Mouse (Mus musculus) lung, postnatal 10 days (tissue): ENCODE data around the gene Gm11555.
"Not testable (repeated sequence)": the region's sequence is repeated elsewhere in the genome, so short reads cannot be mapped to it uniquely, and the experiment has no call there.

Source experiments
- DNase-seq: peaks from one replicate; pipeline ENCODE4 v3.0.0; 2021

Gm11555 gene

DNA sequence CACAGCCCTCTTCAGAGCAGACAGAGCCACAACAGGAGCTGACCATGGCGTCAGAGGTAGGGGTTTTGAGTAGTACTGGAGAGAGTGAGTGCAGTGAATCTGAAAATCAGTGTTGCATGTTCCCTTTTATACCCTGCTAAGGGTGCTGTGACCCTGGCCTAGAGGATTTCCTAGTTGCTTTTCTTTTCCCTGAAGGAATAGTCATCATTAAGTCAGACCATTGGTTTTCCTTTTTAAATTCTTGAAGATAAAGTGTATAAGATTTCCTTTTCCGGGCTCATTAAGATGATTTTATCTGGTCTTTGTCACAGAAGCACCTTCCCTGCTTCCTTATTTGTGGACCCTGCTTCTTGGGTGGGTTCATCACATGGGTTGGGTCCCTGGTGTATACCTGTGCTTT, at the start of gene Gm11555:
TSS of gene Gm11555 (minus strand) at position 101 of the 400 bp plus-strand sequence.
- no peak for DNase-seq

DNA sequence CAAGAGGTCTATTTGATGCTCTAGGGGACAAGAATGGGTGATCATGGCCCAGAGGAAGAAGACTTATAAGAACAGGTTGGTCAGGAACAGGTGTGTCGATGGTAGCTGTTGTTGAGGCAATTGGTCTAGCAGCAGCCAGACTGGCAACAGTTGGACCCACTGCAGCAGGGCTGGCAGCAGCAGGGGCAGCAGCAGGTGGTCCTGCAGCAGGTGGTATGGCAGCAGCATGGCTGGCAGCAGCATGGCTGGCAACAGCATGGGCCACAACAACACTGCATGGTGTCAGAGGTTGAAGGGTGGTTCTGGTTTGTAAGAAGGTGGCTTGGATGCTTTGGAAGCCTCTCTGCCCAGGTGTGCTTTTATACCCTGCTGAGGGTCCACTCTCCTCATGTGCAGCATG, 40.4 kb upstream of the Gm11555 start, which contains the start of gene Gm14190:
TSS of gene Gm14190 (minus strand) at position 278 of the 400 bp plus-strand sequence.
- DNase-seq: no peak

DNA sequence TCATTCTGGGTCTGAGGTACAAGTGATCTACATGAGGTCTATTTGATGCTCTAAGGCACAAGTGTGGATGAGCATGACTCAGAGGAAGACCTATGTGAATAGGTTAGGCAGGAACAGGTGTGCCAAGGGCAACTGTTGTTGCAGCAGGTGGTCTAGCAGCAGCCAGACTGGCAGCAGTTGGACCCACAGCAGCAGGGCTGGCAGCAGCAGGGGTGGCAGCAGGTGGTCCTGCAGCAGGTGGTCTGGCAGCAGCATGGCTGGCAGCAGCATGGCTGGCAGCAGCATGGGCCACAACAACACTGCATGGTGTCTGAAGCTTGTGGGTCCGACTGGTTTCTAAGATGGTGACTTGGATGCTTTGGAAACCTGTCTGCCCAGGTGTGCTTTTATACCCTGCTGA, 35.2 kb upstream of the Gm11555 start:
- DNase-seq: not testable (repeated sequence)

DNA sequence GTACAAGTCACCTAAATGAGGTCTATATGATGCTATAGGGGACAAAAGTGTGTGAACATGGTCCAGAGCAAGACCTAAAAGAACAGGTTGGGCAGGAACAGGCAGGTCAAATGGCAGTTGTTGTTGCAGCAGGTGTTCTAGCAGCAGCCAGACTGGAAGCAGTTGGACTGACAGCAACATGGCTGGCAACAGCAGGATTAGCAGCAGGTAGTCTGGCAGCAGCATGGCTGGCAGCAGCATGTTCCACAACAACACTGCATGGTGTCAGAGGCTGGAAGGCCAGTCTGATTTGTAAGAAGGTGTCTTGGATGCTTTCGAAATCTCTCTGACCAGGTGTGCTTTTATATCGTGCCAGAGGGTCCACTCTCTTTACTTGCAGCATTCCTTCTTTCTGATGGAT, 33.4 kb upstream of the Gm11555 start:
- no peak for DNase-seq

DNA sequence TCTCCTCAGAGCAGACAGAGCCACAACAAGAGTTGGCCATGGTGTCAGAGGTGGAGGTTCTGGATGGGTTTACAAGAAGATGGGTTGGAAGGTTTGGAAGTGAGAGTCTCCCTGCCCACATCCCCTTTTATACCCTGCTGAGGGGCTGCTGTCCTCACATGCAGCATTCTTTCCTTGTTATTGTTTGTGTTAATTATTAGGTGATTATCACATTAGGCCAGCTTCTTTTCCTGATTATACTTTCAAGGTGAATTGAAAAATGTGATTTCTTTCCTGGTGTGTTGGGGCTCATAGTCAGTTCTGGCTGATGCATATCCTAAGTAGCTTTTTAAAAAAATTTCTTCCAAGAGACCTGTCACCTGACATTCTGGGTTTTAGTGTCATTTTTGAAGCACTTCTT, 15.8 kb upstream of the Gm11555 start, which contains the start of gene Krtap4-6:
TSS of gene Krtap4-6 (minus strand) at position 101 of the 400 bp plus-strand sequence.
- DNase-seq: no peak

DNA sequence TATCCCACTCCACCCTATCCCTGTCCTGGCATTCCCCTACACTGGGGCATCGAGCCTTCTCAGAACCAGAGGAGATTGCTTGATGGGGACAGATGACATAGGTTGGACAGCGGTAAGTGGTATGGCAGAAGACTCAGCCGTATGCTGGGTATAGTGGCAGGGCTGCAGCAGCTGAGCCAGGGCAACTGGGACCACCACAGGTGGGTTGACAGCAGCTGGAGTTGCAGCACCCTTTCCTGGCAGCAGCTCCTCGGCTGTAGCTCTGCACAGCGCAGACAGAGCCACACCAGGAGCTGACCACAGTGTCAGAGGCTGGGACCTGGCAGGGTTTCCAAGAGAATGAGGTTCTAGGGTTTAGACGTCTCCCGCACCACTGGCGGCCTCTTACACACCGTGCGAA, 12.8 kb upstream of the Gm11555 start:
- DNase-seq: no peak

DNA sequence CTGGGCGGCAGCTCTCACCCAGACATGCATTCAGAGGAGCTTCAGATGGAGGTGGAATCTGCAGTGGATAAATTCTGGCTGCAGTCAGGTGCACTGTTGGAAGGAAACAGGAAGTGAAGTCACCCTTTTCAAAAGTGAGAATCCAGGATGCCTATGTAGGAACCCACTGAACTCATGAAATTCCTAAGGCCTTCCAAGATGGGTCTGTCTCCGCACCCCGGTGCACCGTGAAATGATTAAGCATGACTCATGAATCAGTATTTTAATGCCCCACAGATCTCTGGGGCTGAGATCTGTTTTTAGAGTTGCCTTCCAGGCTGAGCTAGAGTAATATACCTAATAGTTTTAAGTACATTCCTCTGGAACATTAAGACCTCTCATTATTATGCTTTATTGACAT, 9.2 kb upstream of the Gm11555 start:
- no peak for DNase-seq

DNA sequence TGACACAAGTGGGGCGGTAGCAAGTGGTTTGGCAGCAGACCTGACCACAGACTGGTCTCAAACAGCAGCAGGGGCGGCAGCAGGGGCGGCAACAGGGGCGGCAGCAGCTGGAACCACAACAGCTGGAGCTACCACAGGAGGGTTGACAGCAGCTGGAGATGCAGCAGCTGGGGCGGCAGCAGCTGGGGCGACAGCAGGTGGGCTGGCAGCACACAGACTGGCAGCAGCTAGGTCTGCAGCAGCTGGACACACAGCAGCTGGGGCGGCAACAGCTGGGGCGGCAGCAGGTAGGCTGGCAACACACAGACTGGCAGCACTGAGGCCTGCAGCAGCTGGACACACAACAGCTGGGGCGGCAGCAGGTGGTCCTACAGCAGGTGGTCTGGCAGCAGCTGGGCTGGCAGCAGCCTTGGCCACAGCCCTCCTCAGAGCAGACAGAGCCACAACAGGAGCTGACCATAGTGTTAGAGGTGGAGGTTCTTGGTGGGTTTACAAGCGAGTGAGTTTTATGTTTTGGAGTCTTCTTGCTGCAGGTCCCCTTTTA, 8.5 kb upstream of the Gm11555 start, which contains the start of gene Gm11563:
TSS of gene Gm11563 (minus strand) at position 494 of the 544 bp plus-strand sequence.
- DNase-seq: not testable (repeated sequence)

DNA sequence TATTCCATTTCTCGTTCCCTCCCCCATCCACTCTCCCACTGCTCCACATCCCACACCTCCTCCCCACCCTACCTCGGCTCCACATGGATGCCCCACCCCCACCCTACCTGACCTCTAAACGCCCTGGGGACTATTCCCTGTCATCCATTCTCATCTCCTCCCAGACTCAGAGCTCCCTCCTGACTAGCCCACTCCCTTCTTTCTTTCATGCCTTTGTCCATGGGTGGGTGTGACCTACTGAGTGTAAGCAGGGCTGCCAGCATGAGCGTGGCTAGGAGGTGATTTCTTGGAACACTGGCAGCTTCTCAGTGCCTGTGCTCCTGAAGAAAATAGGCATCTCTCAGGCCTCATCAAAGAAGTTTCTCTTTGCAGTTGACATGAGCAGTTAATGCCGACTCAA, 7.0 kb upstream of the Gm11555 start:
- no peak for DNase-seq

DNA sequence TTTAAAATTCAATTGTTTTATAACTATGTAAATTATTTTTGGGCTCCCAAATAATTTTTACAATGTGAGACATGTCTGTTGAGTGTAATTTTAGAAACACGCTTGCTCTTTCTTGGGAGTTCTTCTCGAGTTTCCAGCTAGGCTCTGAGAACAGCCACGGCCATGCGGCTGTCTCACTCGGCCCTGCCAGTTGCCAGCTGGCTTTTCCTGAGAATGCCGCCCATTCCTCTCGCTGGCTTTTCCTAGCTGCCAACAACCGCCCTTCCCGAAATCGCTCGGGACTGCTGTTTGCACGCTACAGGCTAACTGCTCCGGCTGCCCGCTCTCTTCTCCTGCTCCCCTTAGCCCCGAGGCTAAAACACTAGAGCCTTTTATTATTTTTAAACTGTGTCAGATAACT, 3.6 kb downstream of the Gm11555 start:
- DNase-seq: no peak

DNA sequence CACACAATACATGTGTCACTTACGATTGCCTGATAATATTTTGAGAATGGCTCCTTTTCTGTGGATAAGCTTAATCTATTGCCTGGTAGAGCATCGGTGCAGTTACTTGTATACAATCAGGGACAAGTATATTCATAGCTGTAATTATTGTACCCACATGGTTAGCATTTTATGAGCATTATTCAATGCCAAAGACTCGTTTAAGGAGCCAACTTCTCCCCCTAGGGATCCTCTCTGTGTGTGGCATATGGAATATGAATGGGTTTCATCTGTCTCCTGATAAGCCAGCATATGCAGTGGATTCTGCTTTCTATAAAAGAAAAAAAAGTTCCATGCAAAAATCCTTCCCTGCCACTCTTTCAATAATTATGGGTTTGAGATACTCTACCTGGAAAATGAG, 5.7 kb downstream of the Gm11555 start:
- no peak for DNase-seq

DNA sequence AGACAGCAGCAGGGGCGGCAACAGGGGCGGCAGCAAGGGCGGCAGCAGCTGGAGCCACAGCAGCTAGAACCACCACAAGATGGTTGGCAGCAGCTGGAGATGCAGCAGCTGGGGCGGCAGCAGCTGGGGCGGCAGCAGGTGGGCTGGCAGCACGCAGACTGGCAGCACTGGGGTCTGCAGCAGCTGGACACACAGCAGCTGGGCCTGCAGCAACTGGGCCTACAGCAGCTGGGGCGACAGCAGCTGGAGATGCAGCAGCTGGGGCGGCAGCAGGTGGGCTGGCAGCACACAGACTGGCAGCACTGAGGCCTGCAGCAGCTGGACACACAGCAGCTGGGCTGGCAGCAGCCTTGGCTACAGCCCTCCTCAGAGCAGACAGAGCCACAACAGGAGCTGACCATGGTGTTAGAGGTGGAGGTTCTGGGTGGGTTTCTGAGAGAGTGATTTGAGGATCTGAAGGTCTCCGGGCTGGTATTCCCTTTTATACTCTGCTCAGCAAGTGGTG, 6.3 kb downstream of the Gm11555 start, which contains the start of gene Krtap4-7:
TSS of gene Krtap4-7 (minus strand) at position 455 of the 505 bp plus-strand sequence.
- DNase-seq: not testable (repeated sequence)

DNA sequence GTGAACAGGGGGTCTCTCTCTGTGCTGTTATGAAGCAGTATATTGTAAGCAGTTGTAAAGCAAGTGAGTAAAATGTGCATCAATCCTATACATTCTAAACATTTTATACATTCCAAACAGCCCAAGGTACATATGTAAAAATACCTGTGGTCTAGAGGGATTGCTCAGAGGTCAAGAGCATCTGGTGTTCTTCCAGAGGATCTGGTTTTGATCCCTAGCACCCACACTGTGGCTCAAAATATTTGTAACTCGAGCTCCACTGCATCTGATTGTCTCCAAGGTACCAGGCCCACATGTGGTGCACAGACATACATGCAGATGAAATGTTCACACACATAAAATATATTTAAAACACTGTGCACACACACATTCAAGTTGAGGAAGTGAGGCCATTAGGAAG, 9.1 kb downstream of the Gm11555 start:
- DNase-seq: no peak

DNA sequence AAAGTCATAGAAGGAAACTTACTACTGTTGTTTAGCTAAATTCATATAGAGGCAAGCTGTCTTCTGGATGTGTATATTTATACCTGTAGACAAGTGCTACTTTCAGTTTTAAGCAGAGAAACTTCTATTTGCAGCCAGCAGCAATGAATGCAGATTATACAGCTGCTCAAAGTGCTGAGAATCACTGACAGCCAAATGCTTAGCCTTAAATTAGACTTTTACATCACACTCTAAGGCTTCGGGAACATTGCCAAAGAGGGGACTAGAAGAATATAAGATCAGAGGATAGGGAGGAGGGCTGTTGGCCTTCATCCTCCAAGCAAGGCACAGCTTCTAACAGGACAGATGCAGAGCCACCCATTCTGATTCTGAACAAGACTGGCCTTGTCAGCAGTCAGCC, 12.9 kb downstream of the Gm11555 start:
- DNase-seq: no peak

DNA sequence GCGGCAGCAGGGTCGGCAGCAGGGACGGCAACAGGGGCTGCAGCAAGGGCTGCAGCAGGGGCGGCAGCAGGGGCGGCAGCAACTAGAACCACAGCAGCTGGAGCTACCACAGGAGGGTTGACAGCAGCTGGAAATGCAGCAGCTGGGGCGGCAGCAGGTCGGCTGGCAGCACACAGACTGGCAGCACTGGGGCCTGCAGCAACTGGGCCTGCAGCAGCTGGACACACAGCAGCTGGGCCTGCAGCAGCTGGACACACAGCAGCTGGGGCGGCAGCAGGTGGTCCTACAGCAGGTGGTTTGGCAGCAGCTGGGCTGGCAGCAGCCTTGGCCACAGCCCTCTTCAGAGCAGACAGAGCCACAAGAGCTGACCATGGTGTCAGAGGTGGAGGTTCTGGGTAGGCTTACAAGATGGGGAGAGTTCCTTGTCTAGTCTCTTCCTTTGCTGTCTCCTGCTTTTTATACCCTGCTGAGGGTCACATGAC, 15.3 kb downstream of the Gm11555 start, which contains the start of gene Krtap4-2:
TSS of gene Krtap4-2 (minus strand) at position 432 of the 482 bp plus-strand sequence.
- no peak for DNase-seq

DNA sequence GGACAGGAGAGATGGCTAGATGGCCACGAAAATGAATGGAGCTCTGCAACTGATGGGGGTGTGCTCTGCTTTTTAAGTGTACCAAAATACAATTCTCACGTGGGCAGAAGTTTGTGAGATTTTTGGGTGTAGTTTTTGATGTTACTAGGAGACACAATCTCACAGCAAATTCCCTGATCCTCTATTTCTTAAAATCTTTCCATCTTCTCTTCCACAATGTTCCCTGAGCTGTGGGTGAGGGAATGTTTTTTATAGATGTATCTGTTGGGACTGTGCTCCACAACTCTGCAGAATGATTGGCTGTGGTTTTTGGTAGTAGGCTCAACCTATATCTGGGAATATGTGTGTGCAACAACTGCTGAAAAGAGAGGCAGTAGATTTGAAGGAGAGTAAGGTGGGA, 16.7 kb downstream of the Gm11555 start:
- DNase-seq: no peak

DNA sequence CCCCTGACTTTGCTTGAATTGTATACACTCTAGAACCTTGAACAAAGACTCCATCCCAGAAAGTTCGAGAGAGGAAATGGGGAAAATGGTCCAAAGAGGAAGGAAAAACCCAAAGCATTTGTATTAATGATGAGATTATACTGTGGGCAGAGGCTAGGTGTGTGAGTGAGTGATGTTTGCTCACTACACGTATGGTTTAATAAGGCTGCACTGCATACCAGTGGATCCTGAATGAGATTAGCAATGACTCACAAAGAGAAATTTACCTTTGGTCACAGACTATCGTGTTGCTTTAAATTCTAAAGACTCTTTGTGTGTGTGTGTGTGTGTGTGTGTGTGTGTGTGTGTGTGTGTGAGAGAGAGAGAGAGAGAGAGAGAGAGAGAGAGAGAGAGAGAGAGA, 19.1 kb downstream of the Gm11555 start:
- no peak for DNase-seq

DNA sequence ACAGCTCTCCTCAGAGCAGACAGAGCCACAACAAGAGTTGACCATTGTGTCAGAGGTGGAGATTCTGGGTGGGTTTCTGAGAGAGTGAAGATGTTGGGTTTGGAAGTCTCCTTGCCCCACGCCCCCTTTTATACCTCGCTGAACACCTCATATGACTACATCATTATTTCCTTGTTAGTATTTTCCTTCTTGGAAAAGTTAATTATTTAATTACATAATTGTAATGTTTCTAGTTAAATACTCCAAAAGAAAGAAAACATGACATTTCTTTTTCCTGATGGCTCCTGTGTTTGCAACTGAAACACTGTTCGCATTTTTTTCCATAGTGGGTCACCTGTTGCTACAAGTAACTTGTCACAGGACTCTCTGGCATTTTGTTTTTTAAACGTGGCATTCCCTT, 21.9 kb downstream of the Gm11555 start, which contains the start of gene Krtap4-1:
TSS of gene Krtap4-1 (minus strand) at position 101 of the 400 bp plus-strand sequence.
- no peak for DNase-seq

DNA sequence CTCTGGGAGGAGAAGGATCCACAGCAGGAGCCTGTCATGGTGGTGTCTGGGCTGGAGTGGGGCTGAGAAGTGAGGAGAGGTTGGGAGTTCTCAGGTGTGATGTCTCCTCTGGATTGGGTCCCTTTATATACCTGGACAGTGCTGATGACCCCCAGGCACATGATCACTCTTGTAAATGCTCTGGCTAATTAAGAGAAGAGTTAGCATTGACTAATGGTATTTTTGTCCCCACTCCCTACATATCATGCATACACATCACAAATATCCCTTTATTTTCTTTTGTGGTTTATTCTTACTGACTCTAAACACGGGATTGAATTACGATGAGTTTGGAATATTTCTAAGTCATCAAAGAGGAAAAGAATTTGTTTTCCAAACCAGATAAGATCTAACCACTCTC, 29.7 kb downstream of the Gm11555 start, which contains the start of gene Gm11562:
TSS of gene Gm11562 (minus strand) at position 101 of the 400 bp plus-strand sequence.
- DNase-seq: no peak

DNA sequence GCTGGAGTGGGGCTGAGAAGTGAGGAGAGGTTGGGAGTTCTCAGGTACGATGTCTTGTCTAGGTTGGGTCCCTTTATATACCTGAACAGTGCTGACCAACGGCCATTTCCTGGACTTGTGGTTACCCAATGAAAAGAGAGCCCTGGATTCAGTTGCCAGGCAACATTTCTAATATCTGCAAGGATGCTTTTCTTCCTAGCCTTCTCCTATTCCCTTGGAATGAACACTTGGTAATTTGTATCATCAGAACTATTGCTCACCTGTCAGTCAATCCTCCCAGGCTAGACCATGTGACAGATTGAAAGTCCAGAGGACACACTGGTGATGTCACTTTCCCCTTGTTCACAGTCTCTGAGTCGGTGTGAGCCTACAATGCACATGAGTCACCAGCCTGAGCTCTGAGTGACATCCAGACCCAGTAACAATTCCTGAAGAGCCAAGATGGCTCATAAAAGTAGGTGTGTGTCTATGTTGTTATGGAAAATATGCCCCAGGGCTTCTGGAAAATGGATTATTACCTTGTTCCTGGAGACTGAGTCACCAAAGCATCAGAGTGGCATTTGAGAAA, 35.2 kb downstream of the Gm11555 start, which contains the start of gene Krtap2-4:
TSS of gene Krtap2-4 (minus strand) at position 51 of the 568 bp plus-strand sequence.
- no peak for DNase-seq

DNA sequence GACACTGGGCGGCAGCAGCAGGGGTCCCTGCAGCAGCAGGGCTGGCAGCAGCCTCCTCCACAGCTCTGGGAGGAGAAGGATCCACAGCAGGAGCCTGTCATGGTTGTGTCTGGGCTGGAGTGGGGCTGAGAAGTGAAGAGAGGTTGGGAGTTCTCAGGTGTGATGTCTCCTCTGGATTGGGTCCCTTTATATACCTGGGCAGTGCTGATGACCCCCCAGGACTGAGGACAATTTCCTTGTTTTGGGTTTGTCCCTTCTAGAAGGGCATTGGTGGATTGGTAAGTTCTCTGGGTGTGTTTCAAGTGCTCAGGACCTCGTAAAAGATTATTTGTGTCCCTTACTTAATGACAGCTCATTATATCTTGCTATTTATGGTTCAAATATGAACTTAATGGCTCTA, 39.9 kb downstream of the Gm11555 start, which contains the start of gene Gm11937:
TSS of gene Gm11937 (minus strand) at position 101 of the 400 bp plus-strand sequence.
- DNase-seq: not testable (repeated sequence)

DNA sequence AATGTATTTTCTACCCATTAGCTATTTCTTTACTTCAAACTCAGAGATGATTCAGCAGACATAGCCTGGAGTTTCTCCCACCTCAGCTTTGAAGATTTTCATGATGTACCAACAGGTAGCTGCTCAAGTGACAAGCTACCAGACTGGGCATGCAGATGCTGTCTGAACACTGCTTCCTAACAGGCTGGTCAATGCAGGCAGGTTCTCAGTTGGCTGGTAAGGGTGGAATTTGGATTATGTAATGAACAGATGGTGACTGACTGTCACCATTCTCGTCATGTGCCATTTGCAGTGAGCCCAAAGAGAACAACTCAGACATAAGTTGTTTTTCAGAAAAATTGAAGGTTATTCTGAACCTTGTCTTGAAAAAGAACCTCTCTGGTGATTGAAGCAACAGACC, 40.9 kb downstream of the Gm11555 start:
- DNase-seq: no peak

DNA sequence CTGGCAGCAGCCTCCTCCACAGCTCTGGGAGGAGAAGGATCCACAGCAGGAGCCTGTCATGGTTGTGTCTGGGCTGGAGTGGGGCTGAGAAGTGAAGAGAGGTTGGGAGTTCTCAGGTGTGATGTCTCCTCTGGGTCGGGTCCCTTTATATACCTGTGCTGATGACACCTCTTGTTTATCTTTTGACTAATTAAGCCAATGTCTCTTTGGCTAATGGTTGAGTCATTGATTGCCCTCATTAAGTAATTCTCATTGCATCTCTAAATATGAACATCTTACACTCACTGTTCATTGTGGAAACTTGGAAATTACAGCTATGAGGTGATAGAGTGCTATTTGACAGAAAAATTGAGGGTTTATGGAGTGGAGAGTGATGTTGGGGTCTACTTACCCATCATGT, 46.8 kb downstream of the Gm11555 start, which contains the start of gene Gm11938:
TSS of gene Gm11938 (minus strand) at position 101 of the 400 bp plus-strand sequence.
- not testable (repeated sequence) for DNase-seq
